Mouse (Mus musculus) liver, postnatal 0 days (tissue): ENCODE results near the gene Sf3b5. TPM values are rescaled to one million over a fixed set of nuclear protein-coding genes. Genes with fewer than 3 reads are reported as not detected.

Experiments used
- ATAC-seq: fragments of 200-750 bp; cut with Nextera tagmentation; 2 replicates; pipeline ENCODE4 v1.8.0; 2017; ENCODE audit warnings: mild to moderate bottlenecking, moderate library complexity
- DNase-seq: peaks from one replicate; pipeline ENCODE4 v3.0.0-alpha.2; 2016
- H3K27ac ChIP-seq: fragments of 300-500 bp; sonication (generic); 2 replicates; pipeline ENCODE4 v1.5.1; 2014; ENCODE audit warnings: antibody characterized with exemption, moderate library complexity, mild to moderate bottlenecking, low read depth
- H3K27me3 ChIP-seq: fragments of 300-500 bp; sonication (generic); 2 replicates; pipeline ENCODE4 v1.6.1; 2014; ENCODE audit warnings: low read length, control low read depth, mixed read lengths; ENCODE audit not compliant: insufficient read depth
- H3K36me3 ChIP-seq: fragments of 300-500 bp; sonication (generic); replicated peaks from 2 replicates; pipeline ENCODE4 v1.6.1; 2014; ENCODE audit warnings: mild to moderate bottlenecking, control low read depth, low read length, moderate library complexity, mixed read lengths; ENCODE audit not compliant: insufficient read depth
- H3K4me1 ChIP-seq: fragments of 300-500 bp; sonication (generic); 2 replicates; pipeline ENCODE4 v1.6.1; 2014; ENCODE audit warnings: antibody characterized with exemption, mild to moderate bottlenecking, control low read depth; ENCODE audit not compliant: insufficient read depth
- H3K4me2 ChIP-seq: fragments of 300-500 bp; sonication (generic); 2 replicates; pipeline ENCODE4 v1.6.1; 2014; ENCODE audit warnings: low read depth, mild to moderate bottlenecking, low read length, moderate library complexity, mixed read lengths
- H3K4me3 ChIP-seq: fragments of 300-500 bp; sonication (generic); 2 replicates; pipeline ENCODE4 v1.5.1; 2014; ENCODE audit warnings: low read depth, low read length
- H3K9ac ChIP-seq: fragments of 300-500 bp; sonication (generic); replicated peaks from 2 replicates; pipeline ENCODE4 v1.6.1; 2014; ENCODE audit warnings: mild to moderate bottlenecking, moderate library complexity
- H3K9me3 ChIP-seq: fragments of 300-500 bp; sonication (generic); 2 replicates; pipeline ENCODE4 v1.6.1; 2016; ENCODE audit warnings: mild to moderate bottlenecking, control low read depth, low read length, mixed read lengths
- CTCF ChIP-seq: sonication (generic); IDR thresholded peaks from 2 replicates; pipeline ENCODE4 v1.5.1; 2016; ENCODE audit warnings: antibody characterized with exemption, low read depth
- EP300 ChIP-seq: IDR thresholded peaks from 2 replicates; pipeline ENCODE4 v1.6.1; 2016; ENCODE audit warnings: antibody characterized with exemption, low read depth, mild to moderate bottlenecking
- WGBS: fragments of 180-500 bp; shearing (Covaris S2); extraction: QIAGEN DNeasy Blood & Tissue Kit; methylation state at CpG from one replicate; pipeline ENCODE4 v1.1.7; 2014; ENCODE audit not compliant: insufficient replicate concordance; 5-methylcytosine and 5-hydroxymethylcytosine counted together
- polyA plus RNA-seq: library from polyadenylated mRNA; unstranded; fragments of >200 nt; fragmentation: Nextera tagmentation; extraction: Ambion mirVana; gene quantifications from 2 replicates; pipeline ENCODE4 v1.2.1, GENCODE M21; 2015

The Sf3b5 gene
- polyA plus RNA-seq, 1 experiment from 2014 or later, result 15.5 TPM

DNA sequence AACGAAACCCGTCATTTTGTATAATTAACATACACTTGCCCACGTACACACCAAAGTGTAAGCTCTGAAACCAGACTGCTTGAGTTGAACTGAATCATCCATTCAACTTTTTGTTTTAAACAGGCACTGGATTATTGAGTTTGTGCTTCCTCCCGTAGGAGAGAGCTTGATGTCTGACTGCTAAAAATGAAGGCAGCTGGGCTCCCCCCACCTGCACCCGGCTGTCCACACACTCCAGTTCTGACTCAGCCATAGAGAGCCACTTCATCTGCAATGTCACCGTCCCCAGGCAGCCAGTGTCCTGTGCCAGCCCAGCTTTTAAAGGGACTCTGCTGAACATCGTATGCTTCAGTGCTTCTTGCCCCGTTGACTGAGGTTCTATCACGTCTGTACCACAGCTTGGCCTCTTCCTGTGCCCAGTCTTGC, 27.3 kb upstream of the Sf3b5 start:
- Histone ChIP-seq H3K4me1 (no peaks in the 10 kb centered on the region), H3K9ac (no peak overlapping the region), H3K27me3 (no peaks in the 10 kb centered on the region), H3K9me3 (no peaks in the 10 kb centered on the region), H3K36me3 (no peaks in the 10 kb centered on the region), H3K4me3 (no peak overlapping the region), H3K27ac (no peak overlapping the region), H3K4me2 (no peak overlapping the region)
- WGBS, result 70% methylated on average over 9 of the region's 9 CpGs
- no peak for ATAC-seq
- TF ChIP-seq CTCF, result no peak
- no peak for DNase-seq

DNA sequence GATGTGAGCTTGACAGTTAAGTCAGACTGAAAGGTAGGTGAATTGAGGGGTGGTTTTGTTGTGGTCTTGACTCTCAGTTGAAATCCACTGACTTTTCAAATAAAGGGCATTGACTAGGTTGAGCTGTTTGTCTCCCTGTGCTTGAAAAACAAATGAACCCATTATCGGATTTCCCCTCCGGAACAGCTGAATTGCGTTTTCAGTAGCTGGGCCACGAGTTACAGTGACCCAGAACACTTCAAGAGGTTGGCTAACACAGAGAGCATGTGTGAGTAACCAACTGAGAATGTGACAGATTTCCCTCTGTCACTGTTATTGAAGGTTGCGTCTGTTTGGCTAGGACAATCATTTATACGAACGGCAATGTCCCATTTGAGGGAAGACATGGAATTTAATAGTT, 24.1 kb upstream of the Sf3b5 start:
- DNase-seq (no peak), ATAC-seq (no peak)
- Histone ChIP-seq H3K27me3 (no peaks in the 10 kb centered on the region), H3K4me2 (no peak overlapping the region), H3K9ac (no peak overlapping the region), H3K9me3 (no peaks in the 10 kb centered on the region), H3K4me3 (no peak overlapping the region), H3K4me1 (no peaks in the 10 kb centered on the region), H3K27ac (no peak overlapping the region), H3K36me3 (no peaks in the 10 kb centered on the region)
- 79% methylated on average over 7 of the region's 7 CpGs for WGBS
- no peak for TF ChIP-seq CTCF
- TF ChIP-seq EP300, result no peak

DNA sequence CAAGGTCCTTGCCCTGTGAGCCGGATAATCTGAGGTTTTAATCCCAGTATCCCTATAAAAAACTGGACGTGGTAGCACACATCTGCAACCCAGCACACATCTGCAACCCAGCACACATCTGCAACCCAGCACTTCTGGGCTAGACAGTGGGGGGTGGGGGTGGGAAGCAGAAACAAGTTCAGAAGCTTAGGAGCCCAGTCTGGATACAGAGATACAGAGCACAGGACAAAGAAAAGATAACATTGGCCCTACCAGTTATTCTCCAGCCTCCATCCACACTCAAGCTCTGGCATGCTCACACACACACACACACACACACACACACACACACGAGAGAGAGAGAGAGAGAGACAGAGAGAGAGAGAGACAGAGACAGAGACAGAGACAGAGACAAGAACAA, 21.6 kb upstream of the Sf3b5 start:
- no peak overlapping the region for H3K27ac ChIP-seq
- ATAC-seq (no peak), DNase-seq (no peak)
- H3K27me3 ChIP-seq, result no peaks in the 10 kb centered on the region
- WGBS, result 58% methylated on average over 3 of the region's 3 CpGs
- no peaks in the 10 kb centered on the region for H3K9me3 ChIP-seq
- peaks cover 6% of the 10 kb centered on the region; the same call in 1 of the 2 replicates for H3K4me1 ChIP-seq
- H3K4me2 ChIP-seq, result no peak overlapping the region
- no peaks in the 10 kb centered on the region for H3K36me3 ChIP-seq
- H3K4me3 ChIP-seq, result no peak overlapping the region
- TF ChIP-seq EP300 (no peak), CTCF (no peak)
- H3K9ac ChIP-seq, result no peak overlapping the region

DNA sequence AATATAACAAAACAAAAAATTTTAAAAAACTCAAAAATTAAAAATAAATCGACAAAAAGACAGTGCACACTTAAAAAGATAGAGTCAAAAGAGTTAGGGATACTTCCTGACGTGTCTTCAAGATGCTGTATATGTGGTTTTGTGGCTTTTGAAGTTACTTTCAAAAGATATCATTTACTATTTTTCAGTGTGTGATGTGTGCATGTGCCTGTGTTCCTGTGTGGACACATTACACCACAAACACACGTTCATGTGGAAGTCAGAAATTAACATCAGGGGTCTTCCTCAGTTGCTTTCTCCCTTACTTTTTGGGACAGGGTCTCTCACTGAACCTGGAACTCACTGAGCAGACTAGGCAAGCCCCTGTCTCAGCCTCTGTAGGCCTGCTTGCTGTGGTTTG, 20.1 kb upstream of the Sf3b5 start:
- DNase-seq (no peak), ATAC-seq (no peak)
- no peak for TF ChIP-seq EP300
- no peak for TF ChIP-seq CTCF
- Histone ChIP-seq H3K27ac (no peak overlapping the region), H3K4me1 (peaks cover 6% of the 10 kb centered on the region; the same call in 1 of the 2 replicates), H3K9ac (no peak overlapping the region), H3K36me3 (no peaks in the 10 kb centered on the region), H3K4me2 (no peak overlapping the region), H3K4me3 (no peak overlapping the region), H3K9me3 (no peaks in the 10 kb centered on the region), H3K27me3 (no peaks in the 10 kb centered on the region)
- 38% methylated on average over 3 of the region's 3 CpGs for WGBS

DNA sequence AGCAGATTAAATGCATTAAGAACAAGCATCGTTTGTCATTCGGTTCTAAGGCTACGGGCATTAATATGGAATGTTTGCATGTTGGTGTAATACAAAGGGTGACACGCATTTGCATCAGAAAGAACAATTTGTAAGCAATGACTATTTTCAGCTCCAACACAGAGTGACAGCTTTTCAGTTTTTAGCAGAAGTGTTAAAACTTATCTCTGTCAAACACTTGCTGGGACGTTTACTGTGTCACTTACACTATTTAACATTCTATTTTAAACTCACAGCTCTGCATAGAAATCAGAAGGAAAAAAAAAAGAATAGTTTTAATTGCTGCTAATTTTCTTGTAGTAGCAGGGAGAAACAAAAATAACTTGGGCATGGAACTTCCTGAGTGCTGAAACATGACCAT, 18.7 kb upstream of the Sf3b5 start:
- Histone ChIP-seq H3K27me3 (no peaks in the 10 kb centered on the region), H3K4me2 (no peak overlapping the region), H3K9ac (no peak overlapping the region), H3K27ac (no peak overlapping the region), H3K36me3 (no peaks in the 10 kb centered on the region), H3K4me3 (no peak overlapping the region), H3K9me3 (no peaks in the 10 kb centered on the region), H3K4me1 (peaks cover 6% of the 10 kb centered on the region)
- 37% methylated on average over 5 of the region's 5 CpGs for WGBS
- TF ChIP-seq CTCF (no peak), EP300 (peak; percentile 38; the same call in 1 of the 2 replicates)
- ATAC-seq (no peak), DNase-seq (no peak)

DNA sequence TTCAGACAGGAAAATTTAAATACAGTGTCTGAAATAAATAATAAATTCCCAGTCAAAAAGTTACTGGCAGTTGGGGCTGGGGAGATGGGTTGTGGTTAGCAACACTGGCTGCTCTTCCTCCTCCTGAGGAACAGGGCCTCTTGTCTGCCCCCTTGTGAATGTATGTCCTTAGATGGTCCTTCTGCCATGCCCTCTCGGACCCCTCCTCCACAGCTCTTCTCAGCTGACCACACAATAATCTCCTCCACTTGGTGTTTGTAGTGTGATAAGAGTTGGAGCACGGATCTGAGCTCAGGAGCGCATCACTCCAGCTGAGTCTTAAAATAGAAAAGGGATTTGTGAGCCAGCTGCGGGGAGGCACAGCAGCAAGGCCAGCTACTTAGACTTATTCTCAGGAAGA, 18.2 kb upstream of the Sf3b5 start:
- TF ChIP-seq CTCF (peak; percentile 32), EP300 (no peak)
- H3K36me3 ChIP-seq, result no peaks in the 10 kb centered on the region
- no peak overlapping the region for H3K27ac ChIP-seq
- DNase-seq (no peak), ATAC-seq (peak; percentile 40; the same call in 1 of the 2 replicates)
- H3K9me3 ChIP-seq, result no peaks in the 10 kb centered on the region
- H3K27me3 ChIP-seq, result no peaks in the 10 kb centered on the region
- H3K4me2 ChIP-seq, result no peak overlapping the region
- H3K4me3 ChIP-seq, result no peak overlapping the region
- peaks cover 6% of the 10 kb centered on the region for H3K4me1 ChIP-seq
- H3K9ac ChIP-seq, result no peak overlapping the region
- WGBS, result 22% methylated on average over 4 of the region's 4 CpGs

DNA sequence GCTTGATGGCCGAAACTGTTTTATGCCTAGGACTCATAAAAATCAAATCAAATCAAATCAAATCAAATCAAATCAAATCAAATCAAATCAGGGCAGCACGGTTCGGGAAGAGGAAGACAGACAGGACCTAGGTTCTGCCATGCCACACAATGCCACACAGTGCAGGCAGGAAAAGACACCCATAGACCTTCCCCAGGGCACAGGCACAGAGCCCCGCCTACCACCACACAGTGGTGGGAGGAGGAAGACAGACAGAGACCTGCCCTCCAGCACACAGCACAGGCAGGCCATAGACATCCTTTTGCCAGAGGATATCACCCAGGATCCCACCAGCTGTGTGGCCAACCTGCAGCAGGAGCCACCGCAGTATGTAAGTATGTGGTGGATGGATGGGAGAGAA, 13.2 kb upstream of the Sf3b5 start:
- Histone ChIP-seq H3K4me1 (peaks cover 3% of the 10 kb centered on the region), H3K27ac (no peak overlapping the region), H3K4me2 (no peak overlapping the region), H3K27me3 (no peaks in the 10 kb centered on the region), H3K9ac (no peak overlapping the region), H3K36me3 (no peaks in the 10 kb centered on the region), H3K9me3 (no peaks in the 10 kb centered on the region), H3K4me3 (no peak overlapping the region)
- WGBS, result 78% methylated on average over 5 of the region's 5 CpGs
- DNase-seq (no peak), ATAC-seq (no peak)
- TF ChIP-seq EP300, result no peak
- no peak for TF ChIP-seq CTCF
